Mouse (Mus musculus): ENCODE data around the gene Rsg1. TPM values are rescaled to one million over a fixed set of nuclear protein-coding genes. Genes with fewer than 3 reads are reported as not detected.

The Rsg1 gene
- total and polyA plus RNA-seq, 3 experiments = 1.1 to 4.5 (median 3.2) TPM

DNA sequence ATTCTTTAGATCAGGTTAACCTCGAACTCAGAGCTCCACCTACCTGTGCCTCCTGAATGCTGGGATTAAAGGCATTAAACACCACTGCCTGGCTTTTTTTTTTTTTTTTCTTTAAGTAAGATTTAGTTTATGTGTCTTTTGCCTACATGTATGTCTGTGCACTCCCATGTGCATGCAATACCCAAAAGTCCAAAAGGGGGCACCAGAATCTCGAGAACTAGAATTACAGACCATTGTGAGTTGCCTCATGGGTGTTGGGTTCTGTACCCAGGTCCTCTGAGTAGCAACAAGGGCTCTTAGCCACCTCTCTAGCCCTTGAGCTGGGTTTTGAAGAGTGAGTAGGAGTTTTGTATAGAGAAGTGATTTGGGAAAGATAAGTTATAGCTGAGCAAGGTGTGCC, 38.9 kb downstream of the Rsg1 start:
- in situ Hi-C loops (cut with MboI; ENCODE audit: low pct_ligation_motif_present, low pct_unique_long_range_greater_than_20kb, low sequenced_read_pairs) = no loop called here
- dilution Hi-C loops (cut with MboI; ENCODE audit: extremely low pct_ligation_motif_present, extremely low pct_unique_long_range_greater_than_20kb, low sequenced_read_pairs) = no loop called here
- H3K27me3 ChIP-seq (replicated peaks) = peaks cover 84% of the 10 kb centered on the region

DNA sequence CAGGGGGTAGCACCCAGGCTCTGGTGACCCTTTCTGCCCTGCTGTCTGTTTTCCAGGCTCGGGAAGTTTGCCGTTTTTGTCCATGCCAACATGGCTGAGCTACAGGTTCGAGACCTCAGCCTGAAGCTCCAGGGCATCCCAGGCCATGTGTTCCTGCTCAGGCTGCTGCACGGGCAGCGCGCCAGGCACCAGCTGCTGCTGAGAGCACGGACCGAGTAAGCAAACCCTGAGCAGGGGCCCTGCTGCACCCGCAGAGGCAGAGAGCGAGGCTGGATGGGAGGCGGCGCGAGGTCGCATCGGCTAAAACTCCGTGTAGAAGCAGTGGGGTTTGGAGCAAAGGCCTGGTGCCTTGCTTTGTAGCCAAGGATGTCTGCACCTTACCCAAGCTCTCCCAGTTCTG, 40.5 kb downstream of the Rsg1 start:
- no peak overlapping the region for H3K4me2 ChIP-seq (ENCODE audit: insufficient read depth, low read depth, poor library complexity, severe bottlenecking)
- H3K9ac ChIP-seq (ENCODE audit: insufficient read depth, low read depth) = no peak overlapping the region
- peaks cover 10% of the 10 kb centered on the region for H3K9me3 ChIP-seq (replicated peaks; ENCODE audit: low read length)
- H3K27me3 ChIP-seq (replicated peaks) = peaks cover 79% of the 10 kb centered on the region
- no peaks in the 10 kb centered on the region for H3K36me3 ChIP-seq (replicated peaks in 1 of 2; ENCODE audit: control insufficient read depth in 1 of 2, insufficient read depth in 1 of 2, low read length in 1 of 2)
- H3K79me2 ChIP-seq (replicated peaks; ENCODE audit: control insufficient read depth, extremely low read depth, insufficient read depth, poor library complexity, severe bottlenecking) = no peaks in the 10 kb centered on the region
- peaks cover 0 to 2% of the 10 kb centered on the region in 2 experiments; a peak in 1 of 4 replicates for H3K4me1 ChIP-seq (ENCODE audit: control insufficient read depth in 1 of 2, insufficient read depth in 2 of 2)
- TF ChIP-seq NELFE (IDR thresholded peaks at IDR 0.05; ENCODE audit: low read depth, low read length) (no peak), ETS1 (conservative IDR thresholded peaks at IDR 0.05; ENCODE audit: low read depth, low read length) (no peak), GABPA (IDR thresholded peaks at IDR 0.05; ENCODE audit: insufficient replicate concordance, low read depth, low read length) (no peak), MAFK (IDR thresholded peaks at IDR 0.05; ENCODE audit: insufficient replicate concordance, low read length) (no peak), ZNF384 (IDR thresholded peaks at IDR 0.05; ENCODE audit: low read depth, low read length) (no peak), RCOR1 (conservative IDR thresholded peaks at IDR 0.05; ENCODE audit: low read depth, low read length) (no peak), JUN (IDR thresholded peaks at IDR 0.05; ENCODE audit: insufficient read depth, low read depth, low read length) (no peak), ZKSCAN1 (IDR thresholded peaks at IDR 0.05; ENCODE audit: borderline replicate concordance, low read depth, low read length) (no peak), MXI1 (IDR thresholded peaks at IDR 0.05; ENCODE audit: low read depth, low read length) (no peak), KAT2A (IDR thresholded peaks at IDR 0.05; ENCODE audit: insufficient replicate concordance, low read length) (no peak), HCFC1 (IDR thresholded peaks at IDR 0.05; ENCODE audit: low read depth, low read length) (no peak), PAX5 (IDR thresholded peaks at IDR 0.05; ENCODE audit: low read length) (no peak), USF2 (conservative IDR thresholded peaks at IDR 0.05; ENCODE audit: low read depth, low read length) (no peak), NRF1 (IDR thresholded peaks at IDR 0.05; ENCODE audit: low read depth, low read length) (no peak), TBP (conservative IDR thresholded peaks at IDR 0.05; ENCODE audit: low read depth, low read length) (no peak), MAZ (IDR thresholded peaks at IDR 0.05; ENCODE audit: low read depth, low read length) (no peak), UBTF (IDR thresholded peaks at IDR 0.05; ENCODE audit: low read depth, low read length) (no peak), CTCF (conservative IDR thresholded peaks at IDR 0.05 in 1 of 2, IDR thresholded peaks at IDR 0.05 in 1 of 2; ENCODE audit: low read depth in 2 of 2, low read length in 2 of 2) (no peak)
- no peak for DNase-seq (ENCODE audit: extremely low read depth)
- in situ Hi-C loops (cut with MboI; ENCODE audit: low pct_ligation_motif_present, low pct_unique_long_range_greater_than_20kb, low sequenced_read_pairs) (no loop called here), dilution Hi-C loops (cut with MboI; ENCODE audit: extremely low pct_ligation_motif_present, extremely low pct_unique_long_range_greater_than_20kb, low sequenced_read_pairs) (no loop called here)
- H3K27ac ChIP-seq (ENCODE audit: insufficient read depth, low read depth) = no peak overlapping the region
- H3K4me3 ChIP-seq (replicated peaks in 1 of 3; ENCODE audit: low read depth in 2 of 3, low read length in 2 of 3, poor library complexity in 1 of 3) = no peak overlapping the region

More for the DNA sequence above, 38.9 kb downstream of the Rsg1 start:
- DNase-seq (ENCODE audit: extremely low read depth) = peak; percentile 30
- H3K9me3 ChIP-seq (replicated peaks; ENCODE audit: low read length) = peaks cover 8% of the 10 kb centered on the region
- H3K4me3 ChIP-seq (replicated peaks in 1 of 3; ENCODE audit: low read depth in 2 of 3, low read length in 2 of 3, poor library complexity in 1 of 3) = no peak overlapping the region
- peaks cover 0 to 2% of the 10 kb centered on the region in 2 experiments; a peak in 2 of 4 replicates for H3K4me1 ChIP-seq (ENCODE audit: control insufficient read depth in 1 of 2, insufficient read depth in 2 of 2)
- H3K4me2 ChIP-seq (ENCODE audit: insufficient read depth, low read depth, poor library complexity, severe bottlenecking) = no peak overlapping the region
- no peak overlapping the region for H3K9ac ChIP-seq (ENCODE audit: insufficient read depth, low read depth)
- no peak overlapping the region for H3K27ac ChIP-seq (ENCODE audit: insufficient read depth, low read depth)
- no peaks in the 10 kb centered on the region for H3K36me3 ChIP-seq (replicated peaks in 1 of 2; ENCODE audit: control insufficient read depth in 1 of 2, insufficient read depth in 1 of 2, low read length in 1 of 2)
- no peaks in the 10 kb centered on the region for H3K79me2 ChIP-seq (replicated peaks; ENCODE audit: control insufficient read depth, extremely low read depth, insufficient read depth, poor library complexity, severe bottlenecking)
- TF ChIP-seq CTCF (conservative IDR thresholded peaks at IDR 0.05 in 1 of 2, IDR thresholded peaks at IDR 0.05 in 1 of 2; ENCODE audit: low read depth in 2 of 2, low read length in 2 of 2) = peak in 1 of 2 experiments; percentile 60; a peak in 2 of 4 replicates
- TF ChIP-seq RCOR1 (conservative IDR thresholded peaks at IDR 0.05; ENCODE audit: low read depth, low read length) = no peak
- TF ChIP-seq RAD21 (IDR thresholded peaks at IDR 0.05; ENCODE audit: low read depth, low read length) = peak; percentile 43
- no peak for TF ChIP-seq MYC (IDR thresholded peaks at IDR 0.05; ENCODE audit: low read depth, low read length)
